Mouse (Mus musculus) heart, adult 18-20 months (tissue): ENCODE results near the gene Gm49721. TPM values are rescaled to one million over a fixed set of nuclear protein-coding genes. Genes with fewer than 3 reads are reported as not detected.
"Not testable (repeated sequence)": the region's sequence is repeated elsewhere in the genome, so short reads cannot be mapped to it uniquely, and the experiment has no call there.

ENCODE experiments used
- DNase-seq, 2 experiments: peaks; one replicate each; pipeline ENCODE4 v3.0.0; 2021 to 2022; ENCODE audit warnings: mixed read lengths in 1 of 2
- long read RNA-seq, 2 experiments: library from polyadenylated mRNA; stranded (forward); transcript quantifications; one replicate each; pipeline ENCODE4 v2.0.0; 2021
- total RNA-seq, 2 experiments: library from RNA; stranded (reverse); gene quantifications; 2 replicates each; pipeline ENCODE4 v1.2.3; 2021

Gm49721 gene
- not detected for total RNA-seq
- long read RNA-seq, experiment 1, partial matches to known transcripts: 0 of 2 reads
- long read RNA-seq, experiment 1, other reads (novel, unspliced or antisense): 2 of 2 reads
- long read RNA-seq, experiment 2: 0 reads

DNA sequence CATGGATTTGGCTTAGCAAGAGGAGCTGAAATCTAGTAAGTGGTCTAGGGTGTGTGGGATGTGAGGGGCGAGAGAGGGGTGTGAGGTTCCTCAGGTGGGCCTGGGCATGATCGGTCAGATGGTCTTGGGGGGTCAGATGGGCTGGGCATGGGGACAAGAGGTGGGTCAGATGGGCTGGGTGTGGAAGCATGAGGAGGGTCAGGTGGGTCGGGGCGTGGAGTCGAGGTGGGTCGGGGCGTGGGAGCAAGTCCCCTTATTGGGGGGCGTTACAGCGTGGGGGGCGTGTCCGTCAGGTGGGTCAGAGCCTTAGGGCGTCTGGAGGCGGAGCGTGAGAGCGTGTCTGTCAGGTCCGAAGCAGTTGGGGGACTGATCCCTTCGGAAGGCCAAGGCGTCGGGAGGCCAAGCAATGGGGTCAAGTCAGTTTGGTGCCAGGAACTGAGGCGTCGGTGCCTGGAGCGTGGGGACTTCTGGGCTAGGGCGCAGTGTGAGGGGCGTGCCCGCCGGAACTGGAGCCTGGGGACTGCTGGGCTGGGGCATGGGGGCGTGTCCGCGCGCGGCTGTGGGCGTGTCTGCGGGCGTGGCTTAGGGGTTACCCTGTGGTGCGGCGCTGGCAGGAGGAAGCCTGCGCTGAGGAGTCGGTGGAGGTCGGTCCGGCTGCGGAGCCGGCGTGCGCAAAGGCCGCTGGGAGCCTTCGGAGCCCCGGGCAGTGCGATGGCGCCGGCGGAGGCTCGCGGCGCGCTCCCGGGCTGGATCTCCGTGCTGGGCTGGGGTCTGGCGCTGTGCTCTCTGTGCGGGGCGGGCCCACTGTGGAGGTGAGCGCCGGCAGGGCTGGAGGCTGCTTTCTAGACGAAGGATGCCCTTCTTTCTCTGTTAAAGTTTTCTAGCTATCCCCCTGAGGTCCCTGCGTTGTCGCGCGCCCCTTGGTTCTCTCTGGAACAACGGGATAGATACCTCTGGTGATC, at the start of gene Gm49721:
Gene Gm49721, plus strand, starts transcription at position 618 of the 962 bp plus-strand sequence.
- DNase-seq: peak; percentile 79 to 83

DNA sequence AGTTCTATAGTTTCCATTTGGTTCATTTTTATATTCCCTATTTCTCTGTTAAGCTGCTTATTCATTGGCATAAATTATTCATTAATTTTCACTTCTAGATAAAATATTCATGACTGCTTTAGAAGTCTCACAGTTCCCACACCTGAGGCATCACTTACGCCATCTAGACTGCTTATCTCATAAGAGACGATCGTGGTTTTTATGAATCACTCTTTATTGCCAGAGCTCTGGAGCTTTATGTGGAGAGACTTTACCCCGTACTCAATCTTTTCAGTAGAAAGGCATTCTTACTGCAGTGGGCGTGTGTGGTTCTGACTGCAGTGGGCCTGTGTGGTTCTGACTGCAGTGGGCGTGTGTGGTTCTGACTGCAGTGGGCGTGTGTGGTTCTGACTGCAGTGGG, 47.1 kb upstream of the Gm49721 start:
- DNase-seq: not testable (repeated sequence)

DNA sequence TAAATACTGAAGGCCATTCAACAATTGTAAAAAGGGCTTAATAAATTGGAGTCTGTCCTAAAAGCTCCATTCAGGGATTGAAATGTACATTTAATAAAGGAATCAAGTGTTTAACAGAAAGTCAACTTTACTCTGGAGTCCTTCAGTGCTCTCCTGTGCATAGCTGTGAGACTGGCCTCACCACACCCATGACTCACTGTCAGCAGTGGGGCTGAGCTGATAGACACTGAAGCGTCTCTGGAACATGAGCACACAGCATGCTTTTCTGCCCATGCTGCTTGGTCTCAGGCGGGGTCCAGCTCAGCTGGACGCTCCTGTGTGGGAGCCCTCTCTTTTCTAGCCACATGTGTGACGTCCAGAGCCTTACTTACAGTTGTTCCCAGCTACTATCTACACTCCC, 36.1 kb upstream of the Gm49721 start:
- not testable (repeated sequence) for DNase-seq

DNA sequence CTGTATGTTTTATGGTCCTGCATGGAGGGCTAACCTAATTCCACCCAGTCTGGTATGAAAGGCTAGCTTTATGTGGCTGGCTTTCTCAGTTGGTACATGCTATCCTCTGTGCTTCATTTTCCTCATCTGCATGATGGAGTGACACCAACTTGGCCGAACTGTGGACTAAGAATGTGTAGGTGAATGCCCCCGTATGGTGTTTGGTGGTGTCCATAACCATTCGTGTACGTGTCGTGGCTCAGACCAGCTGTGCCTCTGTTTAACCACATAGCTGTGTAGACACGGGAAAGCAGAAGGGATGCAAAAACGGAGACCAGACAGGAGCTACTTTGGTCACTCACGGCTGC, 31.1 kb upstream of the Gm49721 start:
- DNase-seq: not testable (repeated sequence)

DNA sequence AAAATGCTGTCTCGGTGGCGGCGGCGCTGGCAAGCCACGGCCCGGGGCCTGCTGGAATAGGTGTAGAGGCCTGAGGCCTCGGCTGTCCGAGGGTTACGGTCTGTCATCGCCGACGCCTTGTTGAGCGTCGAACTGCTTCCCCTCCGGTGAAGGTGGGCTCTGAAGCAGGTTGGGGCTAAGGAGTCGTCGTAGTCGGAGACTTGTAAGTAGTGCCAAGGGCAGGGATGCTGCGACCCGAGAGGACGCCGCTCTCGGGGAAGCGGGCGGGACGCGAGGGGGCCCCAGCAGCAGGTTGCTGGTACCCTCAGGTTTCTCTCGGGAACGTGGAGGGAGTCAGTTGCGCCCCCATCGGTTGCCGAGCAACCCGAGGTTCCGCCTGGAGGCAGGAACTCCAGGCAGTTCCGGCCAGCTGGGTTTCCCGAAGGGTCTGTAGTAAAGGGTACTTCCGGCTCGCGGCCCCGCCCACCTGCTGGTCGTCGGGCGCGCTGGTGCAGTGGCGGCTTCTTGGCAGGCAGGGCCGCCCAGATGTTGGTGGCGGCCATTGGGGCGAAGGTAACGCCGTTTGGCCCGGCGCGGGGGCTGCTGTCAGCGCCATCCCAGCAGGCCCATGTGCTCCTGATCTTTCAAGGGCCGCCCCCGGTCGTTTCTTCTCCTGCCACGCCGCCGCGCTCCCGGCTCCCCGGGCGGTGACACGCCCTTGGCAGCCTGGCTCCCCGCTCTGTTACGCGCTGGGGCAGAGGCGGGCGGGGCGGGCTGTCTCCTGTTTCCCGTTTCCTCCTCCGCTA, 30.5 kb upstream of the Gm49721 start, which contains the start of gene Rsph3b:
Gene Rsph3b, minus strand, starts transcription at position 699 of the 785 bp plus-strand sequence.
- DNase-seq: peak; percentile 87 to 90

DNA sequence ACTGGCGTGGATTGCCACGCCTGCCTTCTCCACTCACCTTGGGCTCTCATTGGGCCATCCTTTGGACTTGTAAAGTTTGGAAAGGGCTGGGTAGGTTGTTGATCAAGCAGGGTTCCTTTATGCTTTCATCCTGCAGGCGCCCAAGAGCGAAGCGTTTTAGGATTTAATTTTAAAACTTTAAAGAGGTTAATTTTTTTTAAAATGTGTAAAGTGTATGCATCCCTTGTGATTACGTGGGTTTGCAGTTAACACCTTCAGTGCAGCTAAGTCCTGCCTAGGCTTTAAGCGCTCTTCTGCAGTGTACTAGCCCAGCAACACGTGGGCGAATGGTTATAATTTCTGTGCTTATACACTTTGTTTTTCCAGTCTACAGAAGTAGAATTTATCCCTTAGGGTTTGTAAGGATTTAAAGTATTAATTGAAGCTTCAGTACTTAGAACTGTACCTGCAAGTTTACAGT, 29.9 kb upstream of the Gm49721 start:
- not testable (repeated sequence) for DNase-seq

DNA sequence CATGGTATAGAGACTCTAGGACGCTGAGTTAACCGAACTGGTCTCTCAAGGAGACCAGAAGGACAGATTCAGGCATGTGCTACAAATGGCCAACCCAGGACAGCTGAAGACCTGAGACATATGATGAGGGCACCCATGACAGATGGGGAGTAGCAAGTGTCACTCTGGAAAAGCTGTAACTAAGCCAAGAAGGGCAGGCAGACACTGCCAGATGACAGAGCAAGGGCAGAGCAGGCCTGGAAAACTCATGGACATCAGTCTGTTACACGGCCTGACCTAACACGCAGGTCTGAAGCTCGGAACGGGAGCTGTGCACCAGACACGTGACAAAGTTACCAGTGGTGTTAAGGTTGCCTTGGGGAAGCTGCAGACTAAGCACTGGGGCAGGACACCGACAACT, 19.8 kb upstream of the Gm49721 start:
- DNase-seq: peak; percentile 23 to 28

DNA sequence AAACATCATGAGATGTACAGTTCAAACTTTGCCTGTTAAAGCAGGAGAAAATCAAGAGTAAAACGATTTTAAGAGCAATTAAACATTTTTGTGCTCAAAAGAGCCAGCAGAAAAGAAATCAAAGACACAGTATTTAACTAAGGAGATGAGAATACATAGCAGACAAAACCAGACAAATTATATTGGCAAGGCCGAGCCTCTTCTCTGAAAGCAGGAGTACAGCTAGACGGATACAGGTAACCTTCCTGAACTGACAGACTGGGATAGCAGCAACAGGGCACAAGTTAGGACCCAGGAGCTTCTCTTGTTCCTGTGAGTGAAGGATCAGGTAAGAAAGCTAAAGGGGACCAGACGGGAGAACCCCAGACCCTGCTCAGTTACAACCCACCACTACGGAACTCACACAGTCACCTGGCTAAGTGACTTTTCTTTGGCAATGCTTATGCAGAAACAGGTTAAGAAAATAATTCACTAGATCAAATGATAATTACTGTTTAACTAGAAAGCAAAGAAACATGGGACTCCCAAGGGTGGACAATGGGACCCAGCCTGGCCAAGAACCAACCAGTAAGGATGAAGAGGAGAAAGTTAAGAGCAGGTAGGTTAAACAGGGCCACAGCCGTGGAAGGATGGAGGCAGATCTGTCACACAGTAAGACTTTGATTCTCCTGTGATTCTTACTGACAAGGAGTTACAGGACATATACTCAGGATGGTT, 19.0 kb upstream of the Gm49721 start:
- DNase-seq: not testable (repeated sequence)

DNA sequence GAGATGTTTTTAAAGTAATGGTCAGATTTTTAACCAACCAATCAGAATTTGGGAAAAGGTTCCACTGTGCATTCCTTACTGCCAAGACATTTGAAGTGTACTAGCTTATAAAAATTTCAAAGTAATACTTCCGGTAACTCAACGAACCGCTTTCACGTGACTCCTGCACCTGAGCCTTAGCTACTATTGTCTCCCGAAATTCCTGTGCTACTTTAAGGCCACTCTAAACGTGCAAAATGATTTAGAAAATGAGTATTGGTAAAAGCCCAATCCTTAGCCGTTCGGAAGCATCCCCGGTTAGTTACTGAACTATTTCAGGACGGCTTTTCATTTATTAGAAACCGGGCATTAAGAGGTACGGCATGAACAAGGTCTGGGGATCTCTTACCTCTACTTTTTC, 18.4 kb upstream of the Gm49721 start:
- not testable (repeated sequence) for DNase-seq

DNA sequence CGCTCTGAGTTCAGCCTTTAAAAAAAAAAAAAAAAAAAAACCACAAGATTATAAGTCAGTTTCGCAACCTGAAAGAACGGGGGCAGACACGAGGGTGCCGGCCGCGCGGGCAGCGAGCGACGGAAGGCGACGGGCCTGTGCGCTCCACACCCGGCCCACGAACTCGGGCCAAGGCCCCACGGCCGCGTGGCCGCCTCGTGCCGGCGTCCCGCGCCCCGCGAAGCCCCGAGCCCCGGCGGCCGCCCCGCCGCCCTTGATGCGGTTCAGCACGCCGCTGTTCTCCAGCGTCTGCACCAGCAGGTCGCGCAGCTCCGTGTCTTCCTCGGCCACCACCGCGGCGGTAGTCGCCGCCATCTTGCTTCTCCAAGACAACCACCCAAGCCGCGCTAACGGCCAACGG, 17.9 kb upstream of the Gm49721 start, which contains the start of gene Tagap1:
Gene Tagap1, minus strand, starts transcription at position 381 of the 400 bp plus-strand sequence.
- peak; percentile 49 to 60 for DNase-seq

DNA sequence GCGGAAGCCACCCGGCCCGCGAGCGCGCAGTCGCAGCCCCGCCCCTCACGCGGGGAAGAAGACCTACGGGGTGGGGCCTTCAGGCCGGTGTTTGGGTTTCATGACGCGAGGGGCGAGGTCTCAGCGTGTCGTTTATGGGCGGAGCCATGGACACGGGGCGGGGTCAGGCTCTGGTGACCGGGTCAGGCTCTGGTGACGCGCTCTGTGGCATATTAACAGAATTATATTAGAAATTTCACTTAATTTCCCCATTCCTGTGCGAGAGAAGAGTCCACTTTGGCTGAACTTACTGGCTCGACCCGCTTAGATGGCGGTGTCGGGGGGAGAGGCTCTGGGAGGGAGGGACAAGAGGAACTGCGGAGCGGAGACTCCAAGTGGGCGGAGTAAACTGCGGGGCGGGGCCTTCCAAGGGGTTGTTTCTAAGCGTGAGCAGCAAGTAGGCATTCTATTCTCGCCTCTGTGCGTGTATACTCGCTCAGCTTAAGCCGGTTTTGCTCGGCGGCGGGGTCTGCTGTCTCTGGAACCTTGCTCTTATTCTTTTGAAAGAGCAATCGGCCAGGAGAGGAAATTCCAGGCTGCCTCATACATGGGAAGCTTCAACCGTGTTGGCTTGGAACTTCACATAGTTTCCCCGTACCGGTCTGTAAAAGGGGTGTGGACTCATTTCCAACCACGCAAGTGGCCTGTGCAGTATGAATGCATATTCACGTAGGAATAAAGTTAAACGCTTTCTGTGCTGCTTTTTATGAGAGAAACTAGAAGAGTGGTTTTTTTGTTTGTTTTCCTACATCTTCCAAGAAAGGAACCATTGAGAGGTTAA, 17.3 kb upstream of the Gm49721 start:
- peak; percentile 46 to 73 for DNase-seq

DNA sequence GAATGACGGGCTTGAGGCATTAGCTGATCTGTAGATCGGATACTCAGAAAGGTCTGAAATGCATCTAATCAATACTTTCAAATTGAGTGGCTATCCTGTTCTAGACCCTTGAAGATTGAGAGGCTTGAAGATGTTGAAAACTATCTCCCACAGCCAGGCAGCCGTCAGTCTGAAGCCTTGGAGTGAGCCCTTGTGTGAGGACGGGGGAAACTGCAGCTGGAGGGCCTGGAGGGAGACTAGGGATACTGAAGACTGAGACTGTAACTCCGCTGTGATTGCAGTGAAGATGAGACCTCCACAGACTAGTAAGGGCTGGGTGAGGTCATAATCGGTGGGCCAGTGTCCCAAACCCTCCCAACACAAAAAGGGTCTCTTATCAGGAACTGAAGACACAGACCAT, 16.4 kb upstream of the Gm49721 start:
- not testable (repeated sequence) for DNase-seq

DNA sequence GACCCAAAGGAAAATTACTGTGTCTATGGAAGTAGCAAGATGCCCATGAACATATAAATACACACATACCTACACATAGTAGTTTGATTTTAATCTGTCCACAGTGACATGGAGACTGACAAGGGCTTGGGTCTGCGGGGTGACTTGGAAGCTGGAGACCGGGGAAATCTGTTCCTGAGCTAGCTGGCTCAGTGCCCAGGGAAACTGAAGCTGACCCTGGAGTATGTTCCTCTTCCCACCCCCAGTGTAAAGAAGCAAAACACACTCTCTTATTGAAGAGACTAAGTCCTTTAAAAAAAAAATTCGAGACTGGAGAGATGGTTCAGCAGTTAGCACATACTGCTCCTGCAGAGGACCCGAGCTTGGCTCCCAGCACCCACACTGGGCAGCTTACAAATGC, 15.8 kb upstream of the Gm49721 start:
- DNase-seq: not testable (repeated sequence)

DNA sequence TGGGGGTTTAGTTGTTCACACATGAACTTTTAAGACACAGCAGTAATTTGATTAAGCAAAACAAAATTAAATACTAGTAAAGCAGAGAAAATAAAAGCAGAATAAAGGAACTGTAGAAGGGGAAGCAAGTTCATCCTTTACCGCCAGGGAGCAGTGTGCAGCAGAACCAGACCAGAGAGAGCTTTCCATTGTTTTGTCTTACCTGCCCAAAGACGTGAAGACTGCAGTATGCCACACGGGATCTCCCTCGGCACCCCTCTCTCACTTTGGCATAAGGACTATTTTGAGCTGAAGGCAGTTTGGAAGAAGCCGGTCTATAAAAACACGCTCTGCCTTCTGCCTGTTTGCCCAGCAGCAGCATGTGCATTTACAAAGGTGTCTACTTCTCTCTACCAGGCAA, 13.3 kb upstream of the Gm49721 start:
- peak in 1 of 2 experiments; percentile 49 for DNase-seq

DNA sequence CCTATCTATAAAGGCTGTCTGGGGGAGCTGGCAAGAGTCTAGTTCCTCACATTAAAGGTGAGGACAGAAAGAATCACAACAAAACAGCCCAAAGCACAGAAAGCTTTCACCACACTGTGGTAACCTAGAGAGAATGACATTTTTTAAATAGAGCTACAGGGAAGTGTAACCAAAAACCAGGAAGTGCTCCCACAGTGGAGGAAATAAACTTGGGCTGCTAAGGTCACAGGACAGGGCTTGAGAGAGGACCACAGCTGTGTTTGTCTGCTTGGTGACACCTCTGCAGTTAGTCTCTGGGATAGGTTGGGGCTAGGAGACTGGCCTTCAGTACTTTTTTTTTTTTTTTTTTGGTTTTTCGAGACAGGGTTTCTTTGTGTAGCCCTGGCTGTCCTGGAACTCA, 11.0 kb upstream of the Gm49721 start:
- DNase-seq: not testable (repeated sequence)

DNA sequence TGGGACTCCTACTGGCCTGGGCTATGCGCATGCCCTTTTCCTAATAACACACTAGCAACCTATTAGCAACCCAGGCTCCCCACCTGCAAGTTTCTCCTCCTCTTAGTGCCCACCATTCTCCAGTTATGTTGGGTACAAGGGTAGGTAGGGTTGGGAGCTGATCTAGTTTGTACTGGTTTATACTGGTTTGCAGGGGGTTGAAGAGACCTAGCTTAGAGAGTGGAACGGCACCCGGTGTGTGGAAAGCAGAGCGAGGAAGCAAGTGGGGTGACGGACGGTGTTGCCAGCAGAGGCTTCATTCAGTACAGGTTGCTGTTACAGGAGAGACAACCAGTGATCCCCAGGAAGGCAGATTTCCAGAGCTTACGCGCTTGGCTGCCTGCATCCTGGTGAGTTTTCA, 8.4 kb upstream of the Gm49721 start, which contains the start of gene Rnaset2b:
Gene Rnaset2b, plus strand, starts transcription at position 301 of the 400 bp plus-strand sequence.
- not testable (repeated sequence) for DNase-seq

DNA sequence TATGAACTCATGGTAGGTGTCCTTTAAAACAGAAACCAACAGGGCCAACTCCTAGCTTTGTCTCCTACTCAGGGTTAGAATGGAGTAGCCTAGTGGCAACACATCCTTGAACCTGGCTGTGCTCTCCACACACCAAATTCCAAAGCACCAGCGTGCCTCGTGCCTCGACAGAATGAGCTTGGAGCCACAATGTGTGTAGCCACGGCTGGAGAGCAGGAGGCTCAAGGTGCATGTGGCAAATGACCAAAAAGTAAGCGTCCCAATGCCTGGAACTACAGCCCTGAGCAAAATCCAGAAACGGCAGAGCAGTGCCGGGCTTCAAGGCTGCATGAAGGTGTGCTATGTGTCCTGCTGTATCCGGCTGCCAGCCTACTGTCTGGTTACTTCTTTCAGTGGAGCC, 7.5 kb upstream of the Gm49721 start:
- not testable (repeated sequence) for DNase-seq

DNA sequence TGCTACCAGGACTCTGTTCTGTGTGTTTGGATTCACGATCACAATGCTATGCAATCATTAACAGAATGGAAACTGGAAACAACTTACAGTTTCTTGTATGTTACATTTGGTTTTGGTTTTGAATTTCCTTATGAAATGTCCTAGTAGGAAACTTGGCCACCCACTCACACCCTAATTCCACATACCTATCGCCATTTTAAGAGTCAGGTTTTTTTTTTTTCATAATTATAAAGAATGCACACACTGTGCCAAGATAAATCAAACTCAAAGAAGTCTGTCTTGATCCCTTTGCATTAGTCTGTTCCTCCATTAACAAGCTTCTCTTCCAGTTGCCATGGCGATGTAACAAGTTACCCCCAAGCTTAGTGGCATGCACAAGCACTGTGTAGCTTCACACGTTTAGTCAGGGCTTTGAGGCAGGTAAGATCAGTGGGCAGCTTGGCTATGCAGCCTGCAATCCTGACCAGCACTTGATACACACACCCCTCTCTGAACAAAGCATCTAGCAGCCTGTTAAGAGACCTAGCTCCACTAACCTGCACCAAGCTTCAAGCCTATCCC, 5.8 kb upstream of the Gm49721 start:
- not testable (repeated sequence) for DNase-seq

DNA sequence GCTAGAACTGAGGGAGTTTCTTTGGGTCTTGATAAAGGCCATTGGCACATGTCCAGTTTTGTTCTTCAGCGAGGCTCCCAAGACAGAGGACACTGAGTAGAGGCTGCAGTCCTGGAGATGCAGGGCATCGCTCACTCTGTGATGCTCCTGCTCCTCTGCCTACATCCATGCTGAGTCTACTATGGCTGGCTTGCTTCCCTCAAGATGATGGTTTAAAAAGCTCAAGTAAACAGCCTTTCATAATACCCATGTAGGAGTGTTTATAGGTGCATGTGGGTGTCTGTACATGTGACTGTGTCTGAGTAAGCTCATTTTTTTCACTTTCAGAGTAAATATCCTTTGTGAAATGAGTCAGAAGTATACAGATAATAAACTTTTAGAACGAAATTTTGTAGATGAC, 3.7 kb upstream of the Gm49721 start:
- DNase-seq: not testable (repeated sequence)

DNA sequence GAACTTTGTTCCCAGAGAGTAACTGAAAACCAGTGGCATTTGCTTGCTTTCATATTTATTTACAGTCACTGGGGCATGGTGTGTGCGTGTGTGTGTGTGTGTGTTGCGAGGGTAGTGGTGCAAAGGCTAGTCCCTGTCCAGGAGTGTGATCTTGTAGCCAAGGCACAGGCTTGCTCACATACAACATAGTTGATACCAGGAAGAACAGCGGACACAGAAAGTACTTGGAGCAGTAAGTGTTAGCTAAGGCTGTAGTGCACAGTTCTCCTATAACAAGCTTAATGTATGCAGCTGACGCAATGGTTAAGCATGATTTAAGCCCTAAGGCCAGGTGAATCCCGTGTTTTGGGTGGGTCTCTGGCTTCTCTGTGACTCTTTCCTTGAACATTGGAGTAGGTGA, 676 bp downstream of the Gm49721 start:
- DNase-seq: not testable (repeated sequence)
